Mouse (Mus musculus) thymus, adult 2 months (tissue): ENCODE results near the gene Tbc1d30.

Experiments used
- CTCF ChIP-seq: fragments of 200-500 bp; IDR thresholded peaks from 2 replicates; pipeline ENCODE4 v1.5.1; 2012; ENCODE audit warnings: mild to moderate bottlenecking, control low read depth, low read length, moderate library complexity, borderline replicate concordance; ENCODE audit not compliant: control insufficient read depth, poor library complexity, insufficient read depth; ENCODE audit errors: extremely low read depth
- POLR2A ChIP-seq: fragments of 200-500 bp; IDR thresholded peaks from 2 replicates; pipeline ENCODE4 v1.6.1; 2012; ENCODE audit warnings: mild to moderate bottlenecking, low read length, control low read depth, moderate library complexity; ENCODE audit not compliant: control insufficient read depth, poor library complexity, insufficient read depth; ENCODE audit errors: extremely low read depth

DNA sequence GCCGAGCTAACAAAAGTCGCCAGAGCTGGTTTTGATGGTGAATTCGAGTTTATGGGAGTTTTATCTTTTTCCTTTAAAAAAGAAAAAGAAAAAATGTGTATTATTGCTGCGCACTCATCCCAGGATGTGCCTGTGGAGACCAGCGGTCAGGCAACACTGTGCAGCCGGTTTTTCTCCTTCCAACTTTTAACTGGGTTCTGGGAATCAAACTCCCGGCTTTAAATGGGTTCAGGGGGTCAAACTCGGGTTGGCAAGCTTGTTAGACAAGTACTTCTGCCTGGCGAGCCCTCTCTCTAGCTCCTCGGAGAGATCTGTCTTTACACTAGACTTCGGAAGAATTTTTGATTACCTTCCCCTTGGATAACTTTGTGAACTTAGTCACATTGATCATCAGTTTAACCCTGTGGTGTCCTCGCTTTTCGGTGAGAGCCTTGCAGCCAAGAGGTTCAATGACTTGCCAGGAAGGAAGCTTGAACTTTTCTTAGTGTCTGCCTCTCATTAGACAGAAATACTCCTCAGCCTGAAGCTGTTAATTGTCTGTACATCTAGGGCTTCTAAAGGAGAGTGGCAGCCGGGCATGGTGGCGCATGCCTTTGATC, 713 bp upstream of the Tbc1d30 start:
- TF ChIP-seq CTCF = no peak
- no peak for TF ChIP-seq POLR2A
